Mouse (Mus musculus) central nervous system, embryonic 14 days (tissue): ENCODE measurements around the gene Gm8138. TPM values are rescaled to one million over a fixed set of nuclear protein-coding genes. Genes with fewer than 3 reads are reported as not detected.

Source experiments
- polyA plus RNA-seq: library from polyadenylated mRNA; depleted of rRNA; stranded (reverse); fragments of >200 nt; gene quantifications from 2 replicates; pipeline ENCODE4 v1.2.3, GENCODE M21; 2012; rRNA removed

Gene Gm8138
- not detected in 2 replicates for polyA plus RNA-seq

DNA sequence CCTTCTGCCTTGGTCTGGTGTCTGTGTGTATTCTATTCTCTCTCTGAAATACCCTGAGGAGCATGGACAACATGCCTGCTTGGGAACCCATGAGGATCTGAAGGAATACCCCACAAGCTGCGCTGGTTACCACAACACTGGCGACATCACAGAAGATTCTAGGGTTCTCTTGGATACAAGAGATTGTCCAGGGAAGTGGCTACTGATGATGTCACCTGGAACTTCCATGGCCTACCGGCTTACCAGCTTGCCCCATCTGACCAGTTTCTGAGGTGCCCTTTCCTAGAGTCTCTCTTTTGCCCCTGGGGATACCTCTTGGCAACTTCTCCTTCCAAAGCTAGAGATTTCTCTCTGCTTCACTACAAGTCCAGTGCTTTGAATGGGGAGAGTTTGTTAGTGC, at the start of gene Gm8138:
Gene Gm8138 (minus strand): TSS at position 101 of the 400 bp plus-strand sequence.

Other genes with a start within 250 kb of the Gm8138 start
- not detected in 2 replicates for gene Gm7233, start 236.5 kb downstream of the Gm8138 start, polyA plus RNA-seq
- gene Gm8122, start 181.0 kb downstream of the Gm8138 start, polyA plus RNA-seq: not detected in 2 replicates
- not detected in 2 replicates for gene Gm8126, start 157.7 kb downstream of the Gm8138 start, polyA plus RNA-seq
- 0.06 TPM in 1 of 2 replicates, not detected in the other for gene Gm9732, start 141.3 kb downstream of the Gm8138 start, polyA plus RNA-seq
- not detected in 2 replicates for gene Gm8127, start 122.5 kb downstream of the Gm8138 start, polyA plus RNA-seq
- gene 1700001F09Rik, start 68.5 kb downstream of the Gm8138 start, polyA plus RNA-seq: 0.09 TPM in 1 of 2 replicates, not detected in the other
- gene Gm5799, start 127.2 kb upstream of the Gm8138 start, polyA plus RNA-seq: not detected in 2 replicates
- gene Gm17654, start 162.8 kb upstream of the Gm8138 start, polyA plus RNA-seq: not detected in 2 replicates
- gene Gm10375, start 191.7 kb upstream of the Gm8138 start, polyA plus RNA-seq: not detected in 2 replicates